Mouse (Mus musculus) CH12.LX (cell line): ENCODE data around the gene B3galt1.

Experiments used
- CTCF ChIP-seq, 2 experiments: IDR thresholded peaks in 1 of 2; conservative IDR thresholded peaks in 1 of 2; 2 replicates each; pipeline ENCODE4 v1.5.1; 2011 to 2012; ENCODE audit warnings: low read depth in 2 of 2, low read length in 2 of 2, improper control_type of control experiment in 1 of 2, inconsistent platforms in 1 of 2, mild to moderate bottlenecking in 1 of 2, moderate library complexity in 1 of 2
- KAT2A ChIP-seq: IDR thresholded peaks from 2 replicates; pipeline ENCODE4 v1.6.1; 2012; ENCODE audit warnings: low read length, improper control_type of control experiment, inconsistent platforms; ENCODE audit not compliant: insufficient replicate concordance
- MEF2A ChIP-seq: IDR thresholded peaks from 2 replicates; pipeline ENCODE4 v1.6.1; 2014; ENCODE audit warnings: low read depth, mild to moderate bottlenecking, inconsistent platforms, low read length, improper control_type of control experiment, borderline replicate concordance
- POLR2A ChIP-seq: IDR thresholded peaks from 2 replicates; pipeline ENCODE4 v1.6.1; 2011; ENCODE audit warnings: low read depth, mild to moderate bottlenecking, improper control_type of control experiment, low read length

- TF ChIP-seq CTCF (conservative IDR thresholded peaks at IDR 0.05 in 1 of 2, IDR thresholded peaks at IDR 0.05 in 1 of 2; ENCODE audit: low read depth in 2 of 2, low read length in 2 of 2) = no peak
- no peak for TF ChIP-seq MEF2A
- no peak for TF ChIP-seq POLR2A
- no peak for TF ChIP-seq KAT2A
These were observed 895 bp downstream of the B3galt1 start for GRCm38 (mm10) chr2:67566566-67566965.
